Mouse (Mus musculus) frontal cortex, adult (tissue): ENCODE measurements around the gene Tmem95.

ENCODE experiments used
- ATAC-seq: cut with Nextera tagmentation; 2 replicates; pipeline ENCODE4 v1.9.2; 2017; ENCODE audit warnings: mild to moderate bottlenecking, moderate library complexity, mixed read lengths; ENCODE audit not compliant: low TSS enrichment

Gene Tmem95

DNA sequence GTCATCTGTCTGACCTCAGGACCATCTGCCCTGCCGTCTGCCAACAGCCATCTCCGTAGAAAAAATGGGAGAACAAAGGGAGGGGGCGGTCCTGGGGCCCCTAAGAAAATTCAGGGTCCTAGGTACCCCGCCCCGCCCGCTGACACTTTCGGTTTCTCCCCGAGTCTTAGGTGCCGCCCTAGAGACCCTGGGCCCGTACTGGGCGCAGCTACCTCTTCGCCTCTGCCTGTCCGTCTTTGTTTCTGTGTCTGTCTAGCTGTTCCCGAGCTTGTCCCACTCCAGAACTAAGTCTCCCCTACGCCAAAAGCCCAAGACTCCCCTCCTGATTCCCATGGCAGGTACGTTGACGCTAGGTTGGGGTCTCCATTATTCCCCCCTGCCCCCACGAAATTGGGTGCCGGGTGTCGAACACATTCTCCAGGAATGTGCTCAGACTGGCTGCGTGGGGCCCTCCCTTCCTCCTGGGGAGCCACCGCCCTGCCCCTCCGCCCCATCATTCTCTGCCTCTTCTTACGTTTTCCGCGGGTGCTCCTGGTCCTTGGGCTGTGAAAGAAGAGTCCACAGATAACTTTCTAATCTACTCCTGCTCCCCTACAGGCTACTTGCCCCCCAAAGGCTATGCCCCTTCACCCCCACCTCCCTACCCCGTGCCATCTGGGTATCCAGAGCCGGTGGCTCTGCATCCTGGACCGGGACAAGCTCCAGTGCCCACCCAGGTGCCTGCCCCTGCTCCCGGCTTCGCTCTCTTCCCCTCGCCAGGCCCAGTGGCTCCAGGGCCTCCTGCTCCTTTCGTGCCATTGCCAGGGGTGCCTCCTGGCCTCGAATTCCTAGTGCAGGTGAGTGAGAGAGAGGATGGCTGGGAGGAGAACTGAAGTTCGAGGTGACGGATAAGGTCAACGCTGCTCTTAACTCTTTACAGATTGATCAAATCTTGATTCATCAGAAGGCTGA is 30.8 kb downstream of the Tmem95 start:
- no peak for ATAC-seq

DNA sequence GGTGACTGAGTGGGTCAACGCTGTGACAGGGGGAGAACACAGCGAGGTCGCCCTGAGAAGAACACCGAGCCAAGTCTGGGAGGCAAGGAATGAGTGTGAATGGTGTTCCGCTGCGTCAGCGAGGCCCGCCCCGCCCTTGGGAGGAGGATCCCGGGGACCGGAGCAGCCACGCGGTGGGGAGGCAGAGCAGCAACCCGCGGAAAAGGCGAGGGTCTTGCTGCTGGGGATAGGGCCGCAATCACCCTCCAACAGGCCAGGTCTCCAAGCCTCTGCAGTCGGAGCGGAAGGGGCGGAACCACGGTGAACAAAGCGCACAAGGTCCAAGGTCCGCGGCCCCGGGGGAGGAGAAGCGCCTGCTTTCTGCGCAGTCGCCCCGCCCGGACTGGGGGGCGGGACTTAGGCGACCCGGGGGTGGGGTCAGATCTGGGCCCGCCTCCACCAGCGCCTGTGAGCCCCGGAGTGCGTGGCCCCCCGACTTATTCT is 31.6 kb downstream of the Tmem95 start, which contains the start of gene Plscr3:
Gene Plscr3 (plus strand): TSS at position 179 of the 483 bp plus-strand sequence.
- ATAC-seq: peak; percentile 86

DNA sequence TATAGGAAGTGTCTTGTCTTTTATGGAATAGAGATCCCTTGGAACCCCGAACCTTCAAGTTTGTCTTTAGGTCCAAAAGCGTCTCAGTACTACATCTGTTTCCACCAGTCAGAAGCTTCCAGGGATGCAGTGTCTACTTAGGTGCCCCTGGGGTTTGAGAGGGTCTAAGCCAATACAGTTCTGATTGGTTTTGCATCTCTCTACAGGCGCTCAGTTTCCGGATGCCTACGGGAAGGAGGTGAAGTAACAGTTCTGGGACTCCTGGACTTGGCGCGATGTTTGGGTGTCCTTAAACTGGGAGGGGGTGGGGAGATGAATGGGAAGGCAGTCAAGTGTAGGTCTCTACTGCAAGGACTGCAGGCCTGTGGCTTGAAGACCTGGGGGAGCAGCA is 39.1 kb downstream of the Tmem95 start:
- no peak; the same call in 1 of the 2 replicates for ATAC-seq

- peak; percentile 92 for ATAC-seq
Measured at GRCm38 (mm10) chr11:69837952-69838713, 39.7 kb downstream of the Tmem95 start, which contains the start of gene Tmem256. Tmem256 (plus strand) TSS chr11:69838514.

DNA sequence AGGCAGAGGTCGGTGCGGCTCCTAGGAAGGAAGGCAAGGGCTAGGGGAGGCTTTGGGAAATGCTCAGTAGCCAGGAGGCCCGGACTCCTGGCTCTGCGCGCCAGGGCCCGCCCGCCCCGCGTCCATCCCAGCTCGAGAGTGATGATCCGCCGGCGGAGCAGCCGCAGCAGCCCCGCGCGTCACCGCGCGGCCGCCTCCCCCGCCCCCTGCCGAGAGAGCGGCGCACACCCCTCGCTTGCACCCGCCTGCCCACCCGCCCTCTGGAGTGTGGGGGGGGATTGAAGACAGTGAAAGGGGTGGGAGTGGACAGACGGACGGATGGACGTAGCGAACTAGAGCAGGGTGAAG is 40.2 kb downstream of the Tmem95 start, which contains the start of gene Nlgn2:
Gene Nlgn2 (minus strand): TSS at position 181 of the 348 bp plus-strand sequence.
- ATAC-seq: peak; percentile 48

DNA sequence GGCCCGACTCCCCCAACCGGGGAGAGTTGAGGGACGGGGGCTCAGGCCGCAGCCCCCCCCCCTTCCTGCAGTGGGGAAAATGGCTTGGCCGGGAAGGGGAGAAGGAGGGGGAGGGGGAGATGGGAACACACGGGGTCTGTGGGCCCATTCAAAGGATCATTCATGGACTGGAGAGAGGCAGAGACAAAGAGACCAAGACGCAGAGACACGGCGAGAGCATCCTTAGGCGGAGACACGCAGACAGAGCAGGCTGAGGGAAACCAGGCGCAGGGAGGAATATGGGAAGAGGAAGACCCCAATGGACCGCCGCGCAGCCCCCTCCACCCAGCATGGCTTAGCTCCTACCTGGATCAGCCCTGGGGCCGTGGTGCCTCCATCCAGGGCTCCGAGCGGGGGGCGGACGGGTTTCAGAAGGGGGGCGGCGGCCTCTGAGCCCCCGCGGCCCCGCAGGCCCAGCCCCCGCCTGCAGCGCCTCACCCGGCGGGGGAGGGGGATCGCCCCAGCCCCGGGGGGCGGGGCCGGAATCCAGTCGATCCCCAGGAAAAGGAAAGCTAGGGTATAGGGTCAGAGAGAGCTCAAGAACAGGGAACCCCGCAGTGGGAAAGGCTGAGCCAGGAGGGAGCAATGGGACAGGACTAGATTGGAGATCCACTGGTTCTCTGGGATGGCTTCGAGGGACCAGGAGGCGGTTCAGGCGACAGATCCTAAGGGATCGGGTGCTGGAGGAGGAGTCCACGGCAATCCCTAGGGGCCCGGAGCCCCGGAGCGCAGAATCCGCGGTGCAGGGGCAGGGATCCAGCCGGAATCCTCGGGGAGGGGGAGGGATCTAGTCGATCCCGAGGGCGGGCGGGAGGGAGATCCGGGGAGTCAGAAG is 40.9 kb downstream of the Tmem95 start:
- ATAC-seq: no peak

- ATAC-seq: no peak
Measured at GRCm38 (mm10) chr11:69835966-69836335, 41.9 kb downstream of the Tmem95 start.

- ATAC-seq: no peak
Measured at GRCm38 (mm10) chr11:69835326-69835965, 42.4 kb downstream of the Tmem95 start.

DNA sequence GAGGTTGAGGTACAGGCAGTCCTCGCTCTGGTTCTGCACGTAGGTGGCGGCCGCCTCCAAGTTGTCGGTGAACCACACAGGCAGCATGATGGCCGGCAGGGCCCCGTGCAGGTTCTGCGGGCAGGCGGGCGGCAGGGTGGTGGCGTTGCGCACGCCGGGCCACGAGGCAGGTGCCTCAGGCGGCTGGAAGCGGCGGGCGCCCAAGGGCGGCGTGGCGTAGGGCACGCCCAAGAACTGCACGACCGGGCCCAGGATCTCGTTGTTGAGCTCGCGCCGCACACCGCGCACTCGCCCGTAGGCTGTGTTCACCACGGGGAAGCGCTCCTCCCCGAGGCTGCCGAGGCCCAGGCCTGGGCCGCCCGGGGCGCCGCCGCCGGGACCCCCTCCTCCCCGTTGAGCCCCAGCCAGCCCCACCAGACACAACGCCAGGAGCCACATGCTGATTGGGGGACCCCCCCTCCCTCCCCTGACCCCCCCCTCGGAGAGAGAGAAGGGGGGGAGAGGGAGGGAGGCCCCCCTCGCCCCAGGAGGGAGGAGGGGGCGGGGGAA is 43.7 kb downstream of the Tmem95 start:
- no peak for ATAC-seq

DNA sequence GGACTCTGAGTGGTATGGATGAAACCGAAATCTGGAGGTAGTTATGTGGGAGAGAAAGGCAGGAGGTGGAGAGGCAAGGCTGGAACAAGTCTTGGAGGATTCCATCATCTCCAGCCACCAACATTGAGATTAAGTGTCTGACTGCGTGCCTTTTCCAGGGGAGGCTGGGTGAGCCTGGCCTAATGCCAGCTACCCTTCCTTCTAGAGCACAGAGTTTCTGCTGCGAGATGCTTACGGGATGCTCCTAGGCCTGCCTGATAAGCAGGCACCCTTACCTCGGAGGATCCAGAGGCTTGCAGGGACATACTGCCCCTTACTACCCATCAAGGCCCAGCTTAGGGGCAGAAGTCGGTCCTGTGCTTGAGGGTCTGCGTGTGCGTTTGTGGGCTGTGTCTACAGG is 44.3 kb downstream of the Tmem95 start:
- no peak for ATAC-seq

DNA sequence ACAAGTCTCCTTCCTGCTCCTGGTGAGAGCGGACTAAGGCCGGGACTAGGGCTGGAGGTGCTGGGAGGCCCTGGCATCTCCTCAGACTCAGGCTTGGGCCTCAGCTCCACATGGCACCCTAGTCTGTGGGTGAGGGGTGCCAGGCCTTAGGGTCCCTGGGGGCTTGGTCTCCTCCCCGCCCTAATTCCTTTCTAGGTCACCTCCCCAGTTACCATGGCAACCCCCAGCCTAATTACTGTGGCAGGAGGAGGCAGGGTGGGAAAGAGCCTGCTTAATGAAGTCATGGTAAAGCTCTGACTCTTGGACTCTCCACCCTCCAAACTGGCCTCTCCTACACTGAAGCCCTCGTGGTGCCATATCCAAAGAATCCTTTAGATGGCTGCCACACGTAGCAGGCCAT is 49.0 kb downstream of the Tmem95 start:
- ATAC-seq: no peak
